Mouse (Mus musculus) hindlimb bud, embryonic 11.5 days (tissue): Measurements from ENCODE around the gene Ppfibp1.

ENCODE experiments used
- DNase-seq: peaks from one replicate; pipeline ENCODE4 v3.0.0-alpha.2; 2012; ENCODE audit warnings: low read depth, low spot score; ENCODE audit errors: extremely low spot score

The Ppfibp1 gene

DNA sequence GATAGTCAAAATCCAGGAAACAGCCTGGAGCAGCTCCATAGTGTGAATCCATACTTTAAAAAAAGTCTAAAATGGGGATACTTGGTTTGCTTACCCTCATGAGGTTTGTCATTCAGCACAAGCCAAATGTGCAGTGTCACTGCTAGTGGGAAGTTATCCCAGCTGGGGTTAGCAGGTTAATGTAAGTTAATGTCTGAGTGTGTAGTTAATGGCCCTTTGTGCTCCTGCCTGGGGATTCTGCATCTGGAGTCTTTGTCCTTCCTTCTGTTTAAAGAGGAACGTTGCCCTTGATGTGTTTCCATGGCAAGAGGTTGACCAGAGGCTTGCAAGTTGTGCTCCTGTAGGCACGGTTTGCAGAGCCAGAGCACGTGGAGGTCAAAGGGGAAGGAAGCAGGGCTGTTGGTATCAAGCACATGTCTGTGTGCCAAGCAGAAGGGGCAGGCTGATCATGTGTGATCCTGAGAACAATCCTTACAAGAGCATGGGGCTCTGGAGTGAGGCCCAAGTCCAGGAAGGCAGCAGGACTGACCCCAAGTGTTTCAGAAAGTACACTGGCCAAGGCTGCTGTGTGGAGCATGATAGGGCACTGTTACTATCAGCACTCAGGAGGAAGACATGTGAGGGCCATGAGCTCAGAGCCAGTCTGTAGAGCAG, 24.7 kb downstream of the Ppfibp1 start:
- no peak for DNase-seq

- no peak for DNase-seq
Observed at GRCm38 (mm10) chr6:146913489-146914198, 25.4 kb downstream of the Ppfibp1 start.

- DNase-seq, result no peak
Observed at GRCm38 (mm10) chr6:146915808-146916207, 27.5 kb downstream of the Ppfibp1 start.

DNA sequence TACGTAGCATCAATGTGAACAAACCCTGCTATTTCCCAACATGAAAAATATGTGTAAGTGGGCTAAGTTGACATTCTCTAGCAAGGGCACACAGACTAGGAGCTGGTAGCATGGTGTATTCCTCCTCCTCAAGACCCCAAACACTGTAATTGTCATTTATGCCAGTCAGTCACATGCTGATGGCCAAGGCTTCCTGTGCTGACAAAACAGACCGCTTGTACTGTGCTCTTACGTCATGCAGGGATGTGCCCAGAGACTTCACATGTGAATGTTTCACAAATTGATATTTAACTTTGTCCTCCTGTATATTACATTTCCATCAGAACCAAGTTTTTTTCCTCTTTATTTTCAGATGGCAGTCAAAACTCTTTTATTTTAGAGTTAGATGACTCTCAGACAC, 29.1 kb downstream of the Ppfibp1 start:
- no peak for DNase-seq

GRCm38 (mm10) chr6:146918341-146918740, 30.1 kb downstream of the Ppfibp1 start:
- no peak for DNase-seq

DNA sequence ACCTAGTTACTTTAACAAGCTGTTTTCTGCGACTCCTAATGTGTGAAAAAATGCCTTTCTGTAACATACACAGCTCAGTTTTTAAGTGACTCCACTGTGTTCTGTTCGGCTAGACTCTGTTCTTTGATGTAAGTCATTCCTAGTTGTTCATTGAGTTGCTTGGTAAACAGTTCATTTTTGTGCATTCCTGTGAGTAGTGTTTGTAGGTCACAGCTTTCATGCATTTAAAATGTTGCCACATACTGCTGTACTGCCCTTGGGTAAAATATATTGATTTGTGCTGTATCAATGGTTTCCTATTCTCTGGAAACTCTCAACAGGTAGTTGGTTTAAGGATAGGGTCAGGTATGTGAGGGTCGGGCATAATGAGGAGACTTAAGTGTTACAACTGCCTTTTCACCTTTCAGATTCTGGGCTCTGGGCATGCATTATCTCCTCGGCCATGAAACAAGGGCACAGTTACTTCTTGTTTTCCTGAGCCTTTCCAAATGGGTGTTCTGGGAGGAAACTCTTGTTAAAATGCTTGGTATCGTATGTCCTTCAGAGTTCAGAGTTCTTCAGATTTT, 38.2 kb downstream of the Ppfibp1 start:
- DNase-seq, result no peak

GRCm38 (mm10) chr6:146928108-146928507, 39.8 kb downstream of the Ppfibp1 start:
- no peak for DNase-seq

DNA sequence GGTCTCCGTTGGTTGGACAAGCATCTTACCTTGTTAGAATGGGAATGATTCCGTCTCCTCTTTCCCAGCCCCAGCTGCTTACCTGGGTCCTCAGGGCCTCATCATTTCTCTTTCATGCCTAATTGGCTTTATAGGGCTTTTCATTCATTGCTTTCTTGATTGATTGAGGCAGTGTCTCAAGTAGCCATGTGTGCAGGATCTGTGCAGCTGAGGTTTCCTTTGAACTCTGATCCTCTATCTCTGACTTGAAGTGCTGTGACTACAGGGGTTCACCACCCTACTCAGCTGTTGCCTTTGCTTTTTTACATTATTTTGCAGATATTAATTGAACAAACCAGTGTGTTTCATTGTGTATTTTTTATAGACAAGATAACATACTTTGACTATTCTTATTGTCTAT, 40.7 kb downstream of the Ppfibp1 start:
- no peak for DNase-seq

DNA sequence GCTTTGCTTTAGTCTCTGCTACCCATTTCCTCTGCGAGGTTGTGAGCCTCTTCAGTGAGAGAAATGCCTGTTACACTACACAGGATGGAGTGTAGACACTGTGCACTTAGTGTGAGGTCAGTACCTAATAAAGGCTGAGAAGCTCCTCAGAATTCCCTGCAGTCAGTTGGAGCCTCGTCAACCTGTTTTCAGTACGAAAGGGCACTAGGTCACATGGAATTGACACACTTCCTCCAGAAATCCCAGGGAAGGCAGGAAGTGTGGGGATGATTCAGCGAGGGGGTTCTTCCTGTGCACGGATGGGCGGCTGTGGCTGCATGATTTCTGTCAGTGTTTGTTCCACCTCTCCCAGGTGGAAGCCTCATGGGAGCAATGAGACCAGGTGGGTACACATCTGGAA, 44.8 kb downstream of the Ppfibp1 start:
- DNase-seq, result no peak

DNA sequence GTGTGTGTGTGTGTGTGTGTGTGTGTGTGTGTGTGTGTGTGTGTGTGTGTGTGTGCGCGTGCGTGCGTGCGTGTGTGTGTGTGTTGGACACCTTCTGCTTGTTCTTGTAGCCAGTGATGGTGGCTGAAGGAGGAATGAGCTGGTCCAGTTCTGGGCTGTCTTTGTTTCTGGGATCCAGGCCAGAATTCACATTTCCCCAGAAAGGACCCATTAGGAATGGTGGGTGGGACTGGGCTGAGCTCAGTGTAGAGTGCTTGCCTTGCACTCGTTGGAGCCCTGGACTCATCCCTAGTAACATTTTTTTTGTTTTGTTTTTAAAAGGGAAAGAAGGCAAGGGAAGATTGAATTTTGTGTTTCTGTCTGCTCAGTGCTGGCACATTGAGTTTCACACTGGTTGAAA, 47.7 kb downstream of the Ppfibp1 start:
- DNase-seq, result no peak

- DNase-seq, result no peak
Observed at GRCm38 (mm10) chr6:146939026-146939425, 50.7 kb downstream of the Ppfibp1 start.

GRCm38 (mm10) chr6:146941505-146942275, 53.4 kb downstream of the Ppfibp1 start:
- DNase-seq, result no peak

DNA sequence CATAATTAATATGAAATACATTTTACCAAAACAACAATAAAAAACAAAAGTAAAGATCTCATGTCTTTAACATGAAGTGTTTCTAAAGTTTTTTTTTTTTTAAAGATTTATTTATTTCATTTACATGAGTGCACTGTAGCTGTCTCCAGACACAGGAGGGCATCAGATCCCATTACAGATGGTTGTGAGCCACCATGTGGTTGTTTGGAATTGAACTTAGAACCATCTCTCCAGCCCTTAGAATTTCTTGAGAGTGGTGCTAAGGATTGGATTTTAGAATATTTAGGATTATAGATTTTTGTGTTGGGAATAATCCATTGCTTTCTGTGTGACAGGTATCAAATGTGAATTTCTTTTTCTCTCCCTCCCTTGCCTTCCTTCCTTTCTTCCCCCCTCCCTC, 55.7 kb downstream of the Ppfibp1 start:
- DNase-seq, result no peak

- DNase-seq, result no peak
Observed at GRCm38 (mm10) chr6:146944830-146945229, 56.5 kb downstream of the Ppfibp1 start.

DNA sequence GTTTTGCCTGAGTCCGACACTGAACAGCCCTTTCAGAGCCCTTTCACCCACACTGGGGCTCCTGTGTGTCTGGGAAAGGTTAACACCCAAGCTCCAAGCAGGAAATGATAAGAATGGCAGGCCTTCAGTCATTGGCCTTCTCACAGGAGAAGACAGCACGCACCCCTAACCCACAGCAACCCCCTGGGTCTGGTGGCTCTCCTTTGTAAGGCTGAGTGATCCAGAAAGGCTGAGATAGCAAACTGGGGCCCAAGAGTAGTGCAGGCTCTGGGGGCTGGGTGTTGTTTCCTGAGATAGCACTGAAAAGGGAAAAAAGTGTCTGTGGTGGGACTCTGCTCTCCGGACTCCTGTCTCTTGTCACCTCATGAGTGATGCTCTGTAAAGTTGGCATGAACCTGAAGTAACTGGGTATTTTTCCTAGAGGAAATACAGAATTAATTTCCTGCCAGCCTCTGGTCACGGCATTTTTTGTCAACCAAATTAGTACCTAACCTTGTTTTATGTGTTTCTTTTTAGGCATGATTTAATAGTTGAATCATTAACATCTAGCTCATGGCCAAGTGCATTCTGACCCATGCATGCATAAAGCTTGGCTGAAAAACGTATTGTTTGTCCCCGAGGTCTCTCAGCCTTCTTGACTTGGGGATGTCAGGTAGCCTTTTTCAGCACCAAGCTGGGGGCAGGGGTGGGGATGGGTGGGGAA, 58.2 kb downstream of the Ppfibp1 start:
- DNase-seq, result no peak

GRCm38 (mm10) chr6:146947186-146947585, 58.9 kb downstream of the Ppfibp1 start:
- no peak for DNase-seq

DNA sequence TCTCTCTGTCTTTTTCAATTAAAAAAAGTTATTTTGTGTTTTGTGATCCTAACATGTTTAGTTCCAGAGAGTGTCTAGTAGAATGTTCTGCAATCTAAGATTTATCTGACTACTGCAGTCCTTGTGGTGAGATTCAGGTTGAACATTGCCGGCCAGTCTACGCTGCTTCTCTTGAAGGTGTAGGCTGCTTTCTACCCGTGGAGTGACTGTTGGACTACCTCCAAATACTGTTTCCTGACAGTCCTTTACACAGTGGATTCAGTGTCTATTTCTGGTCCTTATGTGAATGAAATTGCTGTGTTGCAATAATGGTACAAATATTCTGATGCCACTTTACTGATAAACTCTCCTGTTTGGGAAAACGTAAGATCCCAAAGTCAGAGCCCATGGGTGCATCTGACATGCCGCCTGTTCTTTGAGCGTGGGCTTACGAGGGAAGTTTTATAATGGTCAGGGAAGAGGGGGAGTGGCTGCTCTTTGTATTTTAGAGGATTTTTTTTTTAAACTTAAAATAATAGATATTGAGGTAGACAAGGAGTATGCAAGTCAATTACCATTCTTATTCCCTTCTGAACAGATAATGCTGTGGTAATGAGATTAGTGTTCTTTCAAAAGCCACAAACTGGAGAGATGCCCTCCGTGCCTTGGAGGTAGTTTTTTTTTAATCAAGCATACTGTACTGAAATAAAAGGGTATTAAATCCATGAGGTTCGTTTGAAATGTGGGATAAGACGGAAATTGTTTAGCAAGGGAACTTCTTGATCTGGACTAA, 61.6 kb downstream of the Ppfibp1 start:
- DNase-seq, result no peak

- no peak for DNase-seq
Observed at GRCm38 (mm10) chr6:146950454-146950832, 62.2 kb downstream of the Ppfibp1 start.

DNA sequence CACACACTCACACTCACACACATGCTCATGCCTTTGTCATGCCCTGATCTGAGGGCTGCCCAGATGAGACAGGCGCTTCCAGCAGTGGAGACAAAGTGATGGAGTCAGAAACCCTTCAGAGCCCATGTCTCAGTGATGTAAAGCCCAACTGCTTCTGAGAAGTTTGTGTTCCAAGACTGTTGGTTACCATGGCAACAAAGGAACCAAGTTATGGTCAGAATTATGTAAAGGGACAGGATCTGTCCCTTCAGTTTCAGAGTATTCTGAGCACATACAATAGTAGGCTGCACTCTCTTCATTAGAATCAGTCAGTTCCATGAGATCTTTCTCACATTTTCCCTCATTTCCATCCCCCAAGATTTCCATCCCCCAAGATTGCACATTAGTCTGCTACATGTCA, 66.0 kb downstream of the Ppfibp1 start, which contains the start of gene 1700034J05Rik:
1700034J05Rik (minus strand) TSS at position 165 of the 400 bp plus-strand sequence.
- DNase-seq, result no peak

- DNase-seq, result no peak
Observed at GRCm38 (mm10) chr6:146955475-146955874, 67.2 kb downstream of the Ppfibp1 start.
